Mouse (Mus musculus): ENCODE data around the gene Vipr2.

GRCm38 (mm10) chr12:116159695-116160094 is 82.2 kb downstream of the Vipr2 start:
- no peak for TF ChIP-seq CTCF (IDR thresholded peaks at IDR 0.05; ENCODE audit: low read depth, low read length)
- TF ChIP-seq POLR2A (IDR thresholded peaks at IDR 0.05; ENCODE audit: borderline replicate concordance, low read depth, low read length) = no peak
